Mouse (Mus musculus) intestine, embryonic 16.5 days (tissue): ENCODE results near the gene Stra6. TPM values are rescaled to one million over a fixed set of nuclear protein-coding genes. Genes with fewer than 3 reads are reported as not detected.
A peak's percentile ranks its signal among the peaks of the same experiment; 100 is the strongest.

Experiments
- ATAC-seq: fragments of 200-750 bp; cut with Nextera tagmentation; 2 replicates; pipeline ENCODE4 v1.8.0; 2017; ENCODE audit warnings: moderate TSS enrichment, moderate library complexity
- H3K27ac ChIP-seq: fragments of 300-500 bp; sonication (generic); 2 replicates; pipeline ENCODE4 v1.5.1; 2014; ENCODE audit warnings: mild to moderate bottlenecking, low read length
- H3K27me3 ChIP-seq: fragments of 300-500 bp; sonication (generic); replicated peaks from 2 replicates; pipeline ENCODE4 v1.6.1; 2014; ENCODE audit warnings: low read length, control low read depth, mixed read lengths; ENCODE audit not compliant: control insufficient read depth, insufficient read depth
- H3K36me3 ChIP-seq: fragments of 300-500 bp; sonication (generic); 2 replicates; pipeline ENCODE4 v1.6.1; 2014; ENCODE audit warnings: low read length, control low read depth; ENCODE audit not compliant: control insufficient read depth, insufficient read depth
- H3K4me1 ChIP-seq: fragments of 300-500 bp; sonication (generic); 2 replicates; pipeline ENCODE4 v1.6.1; 2014; ENCODE audit warnings: low read length, control low read depth, mixed read lengths; ENCODE audit not compliant: control insufficient read depth, insufficient read depth
- H3K4me2 ChIP-seq: fragments of 300-500 bp; sonication (generic); 2 replicates; pipeline ENCODE4 v1.6.1; 2014; ENCODE audit warnings: low read depth, low read length, control low read depth
- H3K4me3 ChIP-seq: fragments of 300-500 bp; sonication (generic); 2 replicates; pipeline ENCODE4 v1.5.1; 2014; ENCODE audit warnings: mild to moderate bottlenecking, low read length
- H3K9ac ChIP-seq: fragments of 300-500 bp; sonication (generic); 2 replicates; pipeline ENCODE4 v1.6.1; 2014; ENCODE audit warnings: low read depth, low read length
- H3K9me3 ChIP-seq: fragments of 300-500 bp; sonication (generic); 2 replicates; pipeline ENCODE4 v1.6.1; 2016; ENCODE audit warnings: low read length, control low read depth; ENCODE audit not compliant: control insufficient read depth
- WGBS: fragments of 180-500 bp; shearing (Covaris S2); extraction: QIAGEN DNeasy Blood & Tissue Kit; methylation state at CpG from one replicate; pipeline ENCODE4 v1.1.7; 2014; 5-methylcytosine and 5-hydroxymethylcytosine counted together
- polyA plus RNA-seq: library from polyadenylated mRNA; unstranded; fragments of >200 nt; fragmentation: Nextera tagmentation; extraction: Ambion mirVana; gene quantifications from 2 replicates; pipeline ENCODE4 v1.2.1, GENCODE M21; 2015

Gene Stra6
- polyA plus RNA-seq, 1 experiment from 2014 or later: 2.6 TPM

DNA sequence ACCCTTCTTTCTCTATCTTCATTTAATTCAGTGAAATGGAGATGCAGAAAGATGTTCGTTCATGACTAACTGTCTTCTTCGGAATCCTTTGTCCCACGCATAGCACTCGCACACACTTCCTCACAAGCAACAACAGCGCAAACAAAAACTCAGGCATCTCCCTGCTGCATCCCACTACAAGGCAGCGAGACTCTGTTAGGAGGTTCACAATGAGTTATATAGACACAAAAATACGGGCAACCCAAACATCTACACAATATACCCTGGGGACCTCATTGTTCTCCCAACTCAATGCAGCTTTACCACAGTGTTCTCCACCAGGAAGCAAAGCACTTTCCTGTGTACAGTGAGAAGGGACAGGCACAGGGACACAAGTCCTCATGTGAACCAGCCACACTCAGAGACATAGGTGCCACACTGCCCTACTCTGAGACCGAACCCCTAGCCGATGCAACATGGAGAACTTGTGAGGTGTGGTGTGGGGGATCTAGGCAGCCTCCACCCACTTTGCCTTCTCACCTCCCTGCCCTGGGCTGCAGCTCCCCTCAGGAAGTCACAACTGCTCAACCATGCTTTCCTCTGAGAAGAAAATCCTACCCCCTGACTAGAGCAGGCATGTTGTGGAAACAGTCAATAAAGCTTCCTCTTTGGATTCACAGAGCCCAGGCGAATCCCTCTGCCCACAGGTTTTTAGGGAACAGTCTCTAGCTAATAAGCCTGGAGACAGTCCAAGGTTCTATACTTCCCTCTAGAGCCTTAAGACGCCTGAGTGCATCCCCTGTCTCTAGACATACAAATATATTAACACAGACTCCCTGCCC, 136.9 kb downstream of the Stra6 start:
- Histone ChIP-seq H3K4me3 (no peak overlapping the region), H3K9me3 (no peaks in the 10 kb centered on the region), H3K4me2 (no peak overlapping the region), H3K9ac (no peak overlapping the region), H3K4me1 (peaks cover 41% of the 10 kb centered on the region), H3K27ac (no peak overlapping the region), H3K36me3 (no peaks in the 10 kb centered on the region), H3K27me3 (peaks cover 88% of the 10 kb centered on the region)
- 11% methylated on average over 11 of the region's 11 CpGs for WGBS
- ATAC-seq: no peak

DNA sequence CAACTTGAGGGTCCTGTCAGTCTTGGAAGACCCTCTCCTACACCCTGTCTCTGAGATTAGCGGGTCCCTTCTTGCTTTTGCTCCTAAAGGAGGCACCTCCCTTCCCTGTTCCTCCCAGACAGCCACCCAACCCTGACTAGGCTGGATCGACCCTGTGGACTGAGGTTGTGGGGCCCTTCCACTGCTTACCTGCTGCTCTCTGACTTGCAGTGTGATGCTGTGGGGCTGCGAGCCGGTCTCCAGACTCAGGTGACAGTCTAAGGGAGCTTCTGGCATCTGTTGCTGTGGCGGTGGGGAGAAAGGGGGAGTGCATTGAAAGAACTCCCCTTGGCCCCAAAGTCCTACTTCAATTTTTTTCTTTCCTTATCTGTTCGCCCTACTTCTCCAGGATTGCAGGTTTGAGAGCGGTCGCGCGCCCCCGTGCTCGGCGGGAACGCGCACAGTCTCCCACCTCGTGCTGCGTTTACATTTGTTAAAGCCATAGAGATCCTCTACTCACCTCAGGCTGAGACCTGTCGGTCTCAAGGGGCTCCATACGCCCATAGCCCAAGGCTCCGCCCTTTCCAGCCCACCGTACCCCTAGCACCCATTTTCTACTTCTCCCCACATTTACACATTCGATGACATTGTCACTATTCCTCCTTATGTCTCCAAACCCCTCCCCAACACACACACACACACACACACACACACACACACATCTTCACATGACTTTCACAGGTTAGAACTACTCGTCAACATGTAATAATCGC, 137.7 kb downstream of the Stra6 start:
- Histone ChIP-seq H3K4me3 (peak overlapping the region; percentile 13; the same call in 1 of the 2 replicates), H3K36me3 (no peaks in the 10 kb centered on the region), H3K9me3 (no peaks in the 10 kb centered on the region), H3K27me3 (peaks cover 80% of the 10 kb centered on the region), H3K27ac (no peak overlapping the region), H3K9ac (no peak overlapping the region), H3K4me2 (no peak overlapping the region), H3K4me1 (peaks cover 39% of the 10 kb centered on the region)
- WGBS: 2% methylated on average over 24 of the region's 24 CpGs
- ATAC-seq: no peak

DNA sequence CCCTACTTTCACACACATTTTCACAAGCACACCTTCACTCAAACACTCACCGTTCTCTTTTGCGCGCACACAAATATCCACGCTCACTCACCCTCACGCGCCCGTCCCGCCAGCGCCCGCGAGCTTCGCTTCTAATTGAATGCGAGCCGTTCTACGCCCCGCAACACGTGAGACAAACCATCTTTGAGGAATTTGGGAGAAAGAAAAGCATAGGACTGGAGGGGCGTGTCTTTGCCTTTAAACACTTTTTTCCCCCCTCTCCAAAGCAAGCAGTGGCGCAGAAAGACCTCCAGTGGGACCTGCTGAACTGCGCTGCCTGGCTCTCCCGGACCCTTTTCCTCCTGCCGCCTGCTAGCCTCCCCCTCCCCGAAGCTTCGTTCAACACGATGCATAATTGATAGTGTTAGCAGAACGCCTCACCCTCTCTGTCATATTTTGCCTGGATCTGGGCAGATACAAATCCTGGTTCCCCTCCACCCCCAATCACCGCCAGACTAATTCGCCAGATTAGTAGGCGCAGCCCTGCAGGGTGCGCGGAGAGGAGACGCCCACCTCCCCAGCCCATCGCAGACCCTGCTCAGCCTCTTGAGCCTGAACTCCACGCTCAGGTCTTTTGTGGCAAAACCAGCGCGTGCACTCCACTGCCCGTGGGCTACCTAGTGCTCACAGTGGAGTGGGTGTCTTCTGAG, 138.4 kb downstream of the Stra6 start:
- H3K9me3 ChIP-seq: no peaks in the 10 kb centered on the region
- no peaks in the 10 kb centered on the region for H3K36me3 ChIP-seq
- ATAC-seq: no peak
- 3% methylated on average over 37 of the region's 37 CpGs for WGBS
- H3K4me2 ChIP-seq: no peak overlapping the region; the same call in 1 of the 2 replicates
- no peak overlapping the region for H3K9ac ChIP-seq
- peaks cover 73% of the 10 kb centered on the region for H3K27me3 ChIP-seq
- no peak overlapping the region for H3K27ac ChIP-seq
- H3K4me3 ChIP-seq: peak overlapping the region; percentile 11; the same call in 1 of the 2 replicates
- H3K4me1 ChIP-seq: peaks cover 31% of the 10 kb centered on the region

DNA sequence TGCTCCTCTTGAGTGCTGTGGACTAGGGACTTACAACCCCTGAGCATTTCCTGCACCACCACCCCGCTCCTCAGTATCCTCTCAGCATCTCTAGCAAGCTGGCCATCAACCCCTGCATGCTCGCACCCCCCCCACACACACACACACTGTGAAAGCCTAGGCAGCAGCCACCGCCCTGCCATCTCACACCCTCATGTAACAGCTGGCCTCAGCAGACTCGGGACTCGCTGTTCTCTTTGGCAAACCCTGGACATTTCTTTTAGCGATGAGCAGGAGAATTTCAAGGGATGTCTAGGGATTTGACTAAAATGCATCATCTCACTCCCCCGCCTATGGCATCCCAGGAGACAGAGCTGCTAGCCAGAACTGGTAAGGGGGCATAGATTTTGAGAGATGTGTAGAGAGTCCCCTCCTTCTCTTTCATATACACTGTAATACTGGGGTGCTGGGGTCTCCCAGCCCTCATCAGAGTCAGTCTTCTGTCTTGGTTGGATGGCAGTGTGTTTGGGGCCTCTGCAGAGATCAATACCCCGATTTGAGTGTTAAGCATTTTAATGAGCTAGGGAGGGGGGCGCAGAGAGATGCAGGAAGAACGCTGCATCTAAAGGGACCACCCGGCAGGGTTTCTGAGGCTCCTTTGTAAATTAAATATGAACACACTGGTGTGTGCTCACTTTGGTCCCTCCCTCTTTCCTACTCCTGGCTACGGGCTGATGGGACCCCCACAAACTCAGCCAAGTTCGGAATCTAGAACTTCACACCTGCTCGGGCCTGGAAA, 139.3 kb downstream of the Stra6 start:
- H3K27ac ChIP-seq: no peak overlapping the region
- H3K4me1 ChIP-seq: peaks cover 23% of the 10 kb centered on the region
- H3K9me3 ChIP-seq: no peaks in the 10 kb centered on the region
- WGBS: 6% methylated on average over 14 of the region's 14 CpGs
- H3K9ac ChIP-seq: no peak overlapping the region
- ATAC-seq: no peak
- H3K36me3 ChIP-seq: no peaks in the 10 kb centered on the region
- H3K4me3 ChIP-seq: no peak overlapping the region
- peaks cover 64% of the 10 kb centered on the region for H3K27me3 ChIP-seq
- no peak overlapping the region for H3K4me2 ChIP-seq

Other genes with a start within 250 kb of the Stra6 start
- gene Arid3b, start 227.0 kb upstream of the Stra6 start, polyA plus RNA-seq: 7.5 and 8.7 TPM in 2 replicates
- gene Ubl7, start 152.8 kb upstream of the Stra6 start, polyA plus RNA-seq: 91.3 and 91.6 TPM in 2 replicates
- 0.54 and 0.72 TPM in 2 replicates for gene Sema7a, start 123.7 kb upstream of the Stra6 start, polyA plus RNA-seq
- gene Cyp11a1, start 57.4 kb upstream of the Stra6 start, polyA plus RNA-seq: 6.4 and 22.4 TPM in 2 replicates
- 0.39 and 0.82 TPM in 2 replicates for gene Ccdc33, start 55.0 kb downstream of the Stra6 start, polyA plus RNA-seq
- gene Islr, start 140.5 kb downstream of the Stra6 start, polyA plus RNA-seq: 70.7 and 77.5 TPM in 2 replicates
- gene Islr2, start 140.5 kb downstream of the Stra6 start, polyA plus RNA-seq: 0.83 and 1.0 TPM in 2 replicates
- gene Pml, start 186.0 kb downstream of the Stra6 start, polyA plus RNA-seq: 12.4 and 13.7 TPM in 2 replicates
- gene Stoml1, start 189.4 kb downstream of the Stra6 start, polyA plus RNA-seq: 21.1 and 22.4 TPM in 2 replicates
- 19.1 and 24.5 TPM in 2 replicates for gene Loxl1, start 249.4 kb downstream of the Stra6 start, polyA plus RNA-seq